Mouse (Mus musculus) spleen, adult 12 weeks (tissue): ENCODE data around the gene Mbd3l1.

Experiments
- DNase-seq: peaks from one replicate; pipeline ENCODE4 v3.0.0; 2022; ENCODE audit warnings: low spot score

Gene Mbd3l1

GRCm38 (mm10) chr9:18478168-18478567 lies at the start of gene Mbd3l1, which contains the start of gene Zfp558:
Gene Mbd3l1 (plus strand): TSS chr9:18478359.
Gene Zfp558 (minus strand): TSS chr9:18478268.
- DNase-seq = no peak

GRCm38 (mm10) chr9:18430354-18430753 lies 47.8 kb upstream of the Mbd3l1 start, which contains the start of gene Mbd3l2:
Gene Mbd3l2 (plus strand): TSS chr9:18430654.
- no peak for DNase-seq

GRCm38 (mm10) chr9:18431687-18432086 lies 46.5 kb upstream of the Mbd3l1 start:
- DNase-seq = no peak

GRCm38 (mm10) chr9:18456520-18456919 lies 21.6 kb upstream of the Mbd3l1 start:
- DNase-seq = no peak

GRCm38 (mm10) chr9:18467350-18467749 lies 10.8 kb upstream of the Mbd3l1 start:
- DNase-seq = no peak

- DNase-seq = no peak
Observed at GRCm38 (mm10) chr9:18468005-18468404, 10.2 kb upstream of the Mbd3l1 start.

- DNase-seq = peak; percentile 50
Observed at GRCm38 (mm10) chr9:18473324-18474128, 4.6 kb upstream of the Mbd3l1 start.

GRCm38 (mm10) chr9:18508098-18508497 lies 29.9 kb downstream of the Mbd3l1 start:
- no peak for DNase-seq
